Mouse (Mus musculus) kidney, adult 2 months (tissue): ENCODE results near the gene Srsf5. TPM values are rescaled to one million over a fixed set of nuclear protein-coding genes. Genes with fewer than 3 reads are reported as not detected.
"Not testable (repeated sequence)": the region's sequence is repeated elsewhere in the genome, so short reads cannot be mapped to it uniquely, and the experiment has no call there.

ENCODE experiments used
- DNase-seq: peaks from one replicate; pipeline ENCODE4 v3.0.0; 2021
- H3K27ac ChIP-seq: fragments of 200-500 bp; 2 replicates; pipeline ENCODE4 v1.5.1; 2012; ENCODE audit warnings: low read depth, low read length, control low read depth, inconsistent platforms; ENCODE audit not compliant: insufficient read depth
- H3K27me3 ChIP-seq: fragments of 200-500 bp; replicated peaks from 2 replicates; pipeline ENCODE4 v1.6.1; 2012; ENCODE audit warnings: mild to moderate bottlenecking, moderate library complexity, low read length, inconsistent platforms; ENCODE audit not compliant: control insufficient read depth, insufficient read depth
- H3K36me3 ChIP-seq: fragments of 200-500 bp; 2 replicates; pipeline ENCODE4 v1.6.1; 2012; ENCODE audit warnings: mild to moderate bottlenecking, moderate library complexity, low read length, inconsistent platforms; ENCODE audit not compliant: control insufficient read depth, insufficient read depth
- H3K4me1 ChIP-seq: fragments of 200-500 bp; 2 replicates; pipeline ENCODE4 v1.6.1; 2011; ENCODE audit warnings: low read length; ENCODE audit not compliant: control insufficient read depth, insufficient read depth
- H3K4me3 ChIP-seq: fragments of 200-500 bp; 2 replicates; pipeline ENCODE4 v1.5.1; 2011; ENCODE audit warnings: mild to moderate bottlenecking, low read depth, low read length, control low read depth; ENCODE audit not compliant: insufficient read depth
- CTCF ChIP-seq: fragments of 200-500 bp; conservative IDR thresholded peaks from 2 replicates; pipeline ENCODE4 v1.5.1; 2011; ENCODE audit warnings: low read depth, mild to moderate bottlenecking, control low read depth, low read length, moderate library complexity, mixed read lengths; ENCODE audit not compliant: insufficient read depth, insufficient read length
- POLR2A ChIP-seq: fragments of 200-500 bp; IDR thresholded peaks from one replicate; pipeline ENCODE4 v1.6.1; 2011; ENCODE audit warnings: low read depth, low read length, control low read depth
- WGBS: fragments of 180-500 bp; shearing (Covaris S2); methylation state at CpG from one replicate; pipeline ENCODE4 v1.1.7; 2018; 5-methylcytosine and 5-hydroxymethylcytosine counted together
- polyA plus RNA-seq: library from polyadenylated mRNA; depleted of rRNA; stranded (reverse); fragments of >200 nt; gene quantifications from 2 replicates; pipeline ENCODE4 v1.2.3, GENCODE M21; 2012

Srsf5 gene
- polyA plus RNA-seq, 1 experiment, result 243 TPM

- Histone ChIP-seq H3K36me3 (no peaks in the 10 kb centered on the region), H3K27ac (no peak overlapping the region), H3K4me1 (peaks cover under 1% of the 10 kb centered on the region), H3K27me3 (no peaks in the 10 kb centered on the region), H3K4me3 (no peak overlapping the region)
- TF ChIP-seq POLR2A, result no peak
- no peak for DNase-seq
- 57% methylated on average over 9 of the region's 9 CpGs for WGBS
Measured at GRCm38 (mm10) chr12:80937331-80938029, 7.8 kb upstream of the Srsf5 start.

GRCm38 (mm10) chr12:80938642-80939041 lies 6.7 kb upstream of the Srsf5 start:
- Histone ChIP-seq H3K4me1 (no peaks in the 10 kb centered on the region), H3K27ac (peak overlapping the region; percentile 40; the same call in 1 of the 2 replicates), H3K36me3 (no peaks in the 10 kb centered on the region), H3K4me3 (no peak overlapping the region), H3K27me3 (no peaks in the 10 kb centered on the region)
- WGBS, result 30% methylated on average over 5 of the region's 5 CpGs
- TF ChIP-seq POLR2A, result no peak
- no peak for TF ChIP-seq CTCF
- DNase-seq, result peak; percentile 85

- H3K27me3 ChIP-seq, result no peaks in the 10 kb centered on the region
- no peaks in the 10 kb centered on the region for H3K36me3 ChIP-seq
- DNase-seq, result no peak
- H3K4me3 ChIP-seq, result no peak overlapping the region
- peak overlapping the region; percentile 40; the same call in 1 of the 2 replicates for H3K27ac ChIP-seq
- no peaks in the 10 kb centered on the region for H3K4me1 ChIP-seq
- WGBS, result 73% methylated on average over 4 of the region's 4 CpGs
- TF ChIP-seq CTCF, result no peak
- TF ChIP-seq POLR2A, result no peak
Measured at GRCm38 (mm10) chr12:80939165-80939564, 6.1 kb upstream of the Srsf5 start.

GRCm38 (mm10) chr12:80941886-80942285 lies 3.4 kb upstream of the Srsf5 start:
- TF ChIP-seq CTCF (no peak), POLR2A (no peak)
- H3K27me3 ChIP-seq, result no peaks in the 10 kb centered on the region
- DNase-seq, result no peak
- WGBS, result 94% methylated on average over 3 of the region's 3 CpGs
- H3K4me3 ChIP-seq, result no peak overlapping the region
- H3K4me1 ChIP-seq, result no peaks in the 10 kb centered on the region; the same call in 1 of the 2 replicates
- H3K27ac ChIP-seq, result no peak overlapping the region
- H3K36me3 ChIP-seq, result no peaks in the 10 kb centered on the region; the same call in 1 of the 2 replicates

- no peak overlapping the region for H3K27ac ChIP-seq
- TF ChIP-seq CTCF (no peak), POLR2A (no peak)
- H3K4me3 ChIP-seq, result no peak overlapping the region
- peaks cover 4% of the 10 kb centered on the region; the same call in 1 of the 2 replicates for H3K4me1 ChIP-seq
- H3K27me3 ChIP-seq, result no peaks in the 10 kb centered on the region
- DNase-seq, result no peak
- peaks cover 11% of the 10 kb centered on the region for H3K36me3 ChIP-seq
- 79% methylated on average over 3 of the region's 3 CpGs for WGBS
Measured at GRCm38 (mm10) chr12:80943395-80943794, 1.9 kb upstream of the Srsf5 start.

GRCm38 (mm10) chr12:80944204-80944603 lies 1.1 kb upstream of the Srsf5 start:
- H3K4me3 ChIP-seq, result no peak overlapping the region
- H3K4me1 ChIP-seq, result peaks cover 4% of the 10 kb centered on the region; the same call in 1 of the 2 replicates
- no peaks in the 10 kb centered on the region for H3K27me3 ChIP-seq
- no peak for DNase-seq
- H3K27ac ChIP-seq, result no peak overlapping the region
- WGBS, result 96% methylated on average over 4 of the region's 4 CpGs
- H3K36me3 ChIP-seq, result peaks cover 13% of the 10 kb centered on the region
- TF ChIP-seq CTCF (no peak), POLR2A (no peak)

- under 1% methylated on average over 9 of the region's 9 CpGs for WGBS
- peak overlapping the region; percentile 88 for H3K4me3 ChIP-seq
- H3K4me1 ChIP-seq, DNase-seq, H3K27me3 ChIP-seq: not testable (repeated sequence)
- H3K36me3 ChIP-seq, result peaks cover 16% of the 10 kb centered on the region
- peak overlapping the region; percentile 85 for H3K27ac ChIP-seq
Measured at GRCm38 (mm10) chr12:80944963-80945333, 356 bp upstream of the Srsf5 start.
